Mouse (Mus musculus): ENCODE measurements around the gene Gm9736.

DNA sequence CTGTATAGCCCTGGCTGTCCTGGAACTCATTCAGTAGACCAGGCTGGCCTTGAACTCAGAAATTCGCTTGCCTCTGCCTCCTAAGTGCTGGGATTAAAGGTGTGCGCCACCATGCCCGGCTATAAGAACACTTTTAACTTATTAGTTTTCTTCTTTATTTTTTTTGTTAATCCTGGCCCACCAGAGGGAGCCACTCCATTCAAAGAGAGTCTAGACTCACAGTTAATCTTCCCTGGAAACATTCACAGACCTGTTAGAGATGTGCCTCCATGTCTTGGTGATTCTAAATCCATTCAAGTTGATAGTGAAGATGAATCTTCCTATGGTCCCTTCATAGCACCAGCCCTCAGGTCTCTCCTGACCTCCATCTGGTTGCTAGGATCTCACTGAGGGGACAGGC is 41.3 kb downstream of the Gm9736 start:
- TF ChIP-seq GATA1 (IDR thresholded peaks at IDR 0.05; ENCODE audit: borderline replicate concordance, low read length) = no peak
- TF ChIP-seq FLI1 (IDR thresholded peaks at IDR 0.05; ENCODE audit: low read length) = no peak

Data from megakaryocyte, embryonic 14.5 days (primary cell).